Mouse (Mus musculus) hindbrain, embryonic 13.5 days (tissue): Measurements from ENCODE around the gene Knstrn. TPM values are rescaled to one million over a fixed set of nuclear protein-coding genes. Genes with fewer than 3 reads are reported as not detected.

ENCODE experiments used
- ATAC-seq: fragments of 200-750 bp; cut with Nextera tagmentation; 2 replicates; pipeline ENCODE4 v1.8.0; 2017; ENCODE audit warnings: moderate TSS enrichment; ENCODE audit not compliant: low FRiP score
- H3K27ac ChIP-seq: fragments of 300-500 bp; sonication (generic); 2 replicates; pipeline ENCODE4 v1.5.1; 2015; ENCODE audit warnings: inconsistent platforms, mild to moderate bottlenecking, moderate library complexity
- H3K27me3 ChIP-seq: fragments of 300-500 bp; sonication (generic); 2 replicates; pipeline ENCODE4 v1.6.1; 2015; ENCODE audit warnings: mild to moderate bottlenecking, inconsistent platforms
- H3K36me3 ChIP-seq: fragments of 300-500 bp; sonication (generic); 2 replicates; pipeline ENCODE4 v1.6.1; 2015; ENCODE audit warnings: mild to moderate bottlenecking, inconsistent platforms
- H3K4me1 ChIP-seq: fragments of 300-500 bp; sonication (generic); replicated peaks from 2 replicates; pipeline ENCODE4 v1.6.1; 2015; ENCODE audit warnings: inconsistent platforms
- H3K4me2 ChIP-seq: fragments of 300-500 bp; sonication (generic); 2 replicates; pipeline ENCODE4 v1.6.1; 2015; ENCODE audit warnings: inconsistent platforms, mild to moderate bottlenecking, moderate library complexity
- H3K4me3 ChIP-seq: fragments of 300-500 bp; sonication (generic); 2 replicates; pipeline ENCODE4 v1.5.1; 2015; ENCODE audit warnings: mild to moderate bottlenecking, inconsistent platforms
- H3K9ac ChIP-seq: fragments of 300-500 bp; sonication (generic); 2 replicates; pipeline ENCODE4 v1.6.1; 2015; ENCODE audit warnings: mild to moderate bottlenecking, inconsistent platforms
- H3K9me3 ChIP-seq: fragments of 300-500 bp; sonication (generic); 2 replicates; pipeline ENCODE4 v1.6.1; 2016; ENCODE audit warnings: inconsistent platforms
- WGBS: fragments of 180-500 bp; shearing (Covaris S2); methylation state at CpG from one replicate; pipeline ENCODE4 v1.1.7; 2015; 5-methylcytosine and 5-hydroxymethylcytosine counted together
- polyA plus RNA-seq: library from polyadenylated mRNA; unstranded; fragments of >200 nt; fragmentation: Nextera tagmentation; extraction: Ambion mirVana; gene quantifications from 2 replicates; pipeline ENCODE4 v1.2.1, GENCODE M21; 2015

Knstrn gene
- polyA plus RNA-seq, 1 experiment from 2014 or later = 32.9 TPM

- Histone ChIP-seq H3K4me2 (no peak overlapping the region), H3K9ac (no peak overlapping the region), H3K27ac (no peak overlapping the region), H3K9me3 (no peaks in the 10 kb centered on the region), H3K36me3 (peaks cover 57% of the 10 kb centered on the region), H3K4me1 (peaks cover 10% of the 10 kb centered on the region; the same call in 1 of the 2 replicates), H3K4me3 (no peak overlapping the region), H3K27me3 (peaks cover 26% of the 10 kb centered on the region)
- 91% methylated on average over 4 of the region's 4 CpGs for WGBS
- ATAC-seq = no peak
Measured at GRCm38 (mm10) chr2:118793636-118794035, 20.2 kb upstream of the Knstrn start.

DNA sequence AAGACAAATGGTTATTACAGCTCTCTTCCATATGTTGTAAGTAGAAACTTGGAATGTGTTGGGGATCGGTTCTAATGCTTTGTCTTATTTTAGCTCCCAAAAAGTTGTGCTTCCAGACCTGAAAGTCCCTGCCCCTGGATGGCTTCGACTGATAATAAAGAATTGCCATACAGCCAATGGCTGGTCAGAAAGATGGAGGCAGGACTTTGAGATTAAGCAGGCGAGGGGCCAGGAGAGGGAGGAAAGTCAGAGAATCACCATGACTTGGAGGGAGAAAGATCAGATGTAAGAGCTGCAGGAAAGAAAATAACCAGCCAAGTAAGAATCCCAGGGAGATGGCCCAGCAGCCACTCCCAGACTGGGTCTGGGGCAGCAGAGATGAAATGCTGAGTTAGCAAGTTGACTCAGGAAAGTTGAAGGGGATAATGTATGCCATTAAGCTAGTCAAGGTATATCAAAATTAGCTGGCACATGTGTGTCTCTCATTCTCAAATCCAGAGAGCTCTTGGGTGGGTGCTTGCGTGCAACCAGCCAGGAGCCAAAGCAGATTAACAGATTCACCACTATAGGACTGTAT lies 11.2 kb upstream of the Knstrn start:
- WGBS = 82% methylated on average over 4 of the region's 4 CpGs
- Histone ChIP-seq H3K4me3 (no peak overlapping the region), H3K4me1 (no peaks in the 10 kb centered on the region), H3K27me3 (peaks cover 8% of the 10 kb centered on the region; the same call in 1 of the 2 replicates), H3K9me3 (no peaks in the 10 kb centered on the region), H3K4me2 (no peak overlapping the region), H3K27ac (no peak overlapping the region), H3K9ac (no peak overlapping the region), H3K36me3 (no peaks in the 10 kb centered on the region)
- no peak for ATAC-seq

DNA sequence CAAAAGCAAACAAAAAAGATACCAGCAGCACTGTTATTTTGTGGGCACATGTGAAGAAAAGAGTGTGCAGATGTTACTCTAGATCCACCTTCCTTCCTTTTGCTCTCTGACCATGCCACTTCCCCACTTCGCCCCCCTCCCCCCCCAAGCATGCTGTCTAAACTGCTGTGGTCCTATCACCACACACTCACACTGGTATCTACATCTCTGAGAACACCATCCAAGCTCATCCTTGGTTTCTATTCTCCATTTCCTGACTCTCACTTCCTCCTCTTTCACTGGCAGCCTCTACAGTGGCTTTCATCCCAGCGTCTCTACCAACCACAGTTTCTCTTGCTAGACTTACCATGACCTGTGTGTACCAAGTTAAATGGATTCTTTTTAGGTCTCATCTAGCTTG lies 9.3 kb upstream of the Knstrn start:
- Histone ChIP-seq H3K4me2 (no peak overlapping the region), H3K9ac (no peak overlapping the region), H3K4me1 (no peaks in the 10 kb centered on the region), H3K27ac (no peak overlapping the region), H3K4me3 (no peak overlapping the region), H3K27me3 (peaks cover 8% of the 10 kb centered on the region; the same call in 1 of the 2 replicates), H3K9me3 (no peaks in the 10 kb centered on the region), H3K36me3 (no peaks in the 10 kb centered on the region)
- WGBS = 87% methylated on average over 2 of the region's 2 CpGs
- no peak for ATAC-seq

GRCm38 (mm10) chr2:118805137-118805536 lies 8.7 kb upstream of the Knstrn start:
- Histone ChIP-seq H3K9me3 (no peaks in the 10 kb centered on the region), H3K4me2 (no peak overlapping the region), H3K4me3 (no peak overlapping the region), H3K4me1 (no peaks in the 10 kb centered on the region), H3K36me3 (no peaks in the 10 kb centered on the region), H3K27me3 (peaks cover 8% of the 10 kb centered on the region; the same call in 1 of the 2 replicates), H3K27ac (no peak overlapping the region), H3K9ac (no peak overlapping the region)
- 72% methylated on average over 3 of the region's 3 CpGs for WGBS
- no peak for ATAC-seq

DNA sequence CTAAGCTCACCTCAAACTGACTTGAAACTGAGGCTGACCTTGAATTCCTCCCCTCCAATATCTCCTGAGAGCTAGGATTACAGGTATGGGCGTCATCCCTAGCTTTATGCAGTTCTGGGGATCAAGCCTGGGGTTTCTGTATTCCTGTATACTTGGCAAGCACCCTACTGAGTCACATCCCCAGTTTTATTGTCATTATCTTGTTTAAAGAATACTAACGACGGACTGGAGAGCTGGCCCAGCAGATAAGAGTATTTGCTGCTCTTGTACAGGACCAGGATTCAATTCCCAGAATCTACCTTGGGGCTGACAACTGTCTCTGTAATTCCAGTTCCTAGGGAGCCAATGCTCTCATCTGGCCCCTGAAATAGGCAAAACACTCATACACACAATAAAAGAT lies 8.0 kb upstream of the Knstrn start:
- no peak overlapping the region for H3K4me3 ChIP-seq
- H3K27ac ChIP-seq = no peak overlapping the region
- H3K9me3 ChIP-seq = no peaks in the 10 kb centered on the region
- no peak overlapping the region for H3K9ac ChIP-seq
- no peaks in the 10 kb centered on the region for H3K4me1 ChIP-seq
- no peak for ATAC-seq
- no peaks in the 10 kb centered on the region for H3K36me3 ChIP-seq
- 46% methylated on average over 3 of the region's 3 CpGs for WGBS
- no peak overlapping the region for H3K4me2 ChIP-seq
- H3K27me3 ChIP-seq = peaks cover 8% of the 10 kb centered on the region; the same call in 1 of the 2 replicates

DNA sequence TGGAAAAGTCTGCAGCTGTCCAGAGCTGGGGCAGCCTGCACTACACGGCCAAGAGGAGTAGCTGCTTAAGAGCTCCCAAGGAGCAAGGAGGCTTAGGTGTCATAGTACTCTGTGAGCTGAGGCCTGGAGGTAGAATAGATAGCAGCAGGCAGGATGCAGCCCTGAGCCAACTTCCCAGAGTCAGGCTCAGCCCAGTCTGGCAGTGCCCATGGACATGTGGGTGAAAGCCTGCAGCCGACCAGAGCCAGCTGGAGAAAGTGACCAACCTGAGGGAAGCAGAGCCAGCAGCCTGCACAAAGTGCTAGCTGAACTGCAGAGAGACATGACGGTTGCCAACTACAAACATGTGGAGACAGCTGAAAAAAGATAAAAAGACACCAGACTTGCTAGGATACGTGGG lies 6.9 kb upstream of the Knstrn start:
- Histone ChIP-seq H3K27me3 (peaks cover 8% of the 10 kb centered on the region; the same call in 1 of the 2 replicates), H3K27ac (no peak overlapping the region), H3K4me2 (no peak overlapping the region), H3K36me3 (no peaks in the 10 kb centered on the region), H3K4me1 (no peaks in the 10 kb centered on the region), H3K9me3 (no peaks in the 10 kb centered on the region), H3K4me3 (no peak overlapping the region), H3K9ac (no peak overlapping the region)
- no peak for ATAC-seq
- 78% methylated on average over 4 of the region's 4 CpGs for WGBS

GRCm38 (mm10) chr2:118810861-118811260 lies 2.9 kb upstream of the Knstrn start:
- no peak for ATAC-seq
- 39% methylated on average over 2 of the region's 2 CpGs for WGBS
- Histone ChIP-seq H3K36me3 (no peaks in the 10 kb centered on the region), H3K9ac (no peak overlapping the region), H3K27me3 (peaks cover 6% of the 10 kb centered on the region; the same call in 1 of the 2 replicates), H3K27ac (no peak overlapping the region), H3K4me2 (no peak overlapping the region), H3K4me1 (peaks cover 18% of the 10 kb centered on the region), H3K4me3 (no peak overlapping the region), H3K9me3 (no peaks in the 10 kb centered on the region)

DNA sequence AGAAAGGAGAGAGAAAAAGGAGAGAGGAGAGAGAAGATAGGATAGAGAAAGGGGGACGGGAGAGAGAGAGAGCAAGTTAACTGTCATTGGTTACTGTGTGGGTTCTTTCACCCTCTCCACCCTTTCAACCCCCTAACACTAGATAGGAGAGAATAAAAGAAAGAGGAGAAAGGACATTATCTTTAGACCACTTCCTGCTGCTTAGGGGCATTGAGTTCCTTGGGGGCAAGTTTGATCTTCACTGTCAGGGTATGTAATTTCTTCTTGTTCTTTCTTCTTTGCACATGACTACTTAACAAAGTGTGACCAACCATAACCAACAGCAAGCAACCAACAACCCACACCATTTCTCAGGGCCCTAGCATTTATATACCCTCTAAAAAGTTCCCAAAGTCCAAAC lies 1.1 kb upstream of the Knstrn start:
- H3K4me1 ChIP-seq = peaks cover 18% of the 10 kb centered on the region
- no peaks in the 10 kb centered on the region for H3K27me3 ChIP-seq
- no peaks in the 10 kb centered on the region for H3K9me3 ChIP-seq
- no peak overlapping the region for H3K27ac ChIP-seq
- WGBS = 65% methylated on average over 1 of the region's 1 CpGs
- no peak overlapping the region for H3K4me3 ChIP-seq
- H3K9ac ChIP-seq = no peak overlapping the region
- no peak for ATAC-seq
- H3K36me3 ChIP-seq = no peaks in the 10 kb centered on the region
- H3K4me2 ChIP-seq = no peak overlapping the region

- Histone ChIP-seq H3K4me3 (no peak overlapping the region), H3K27me3 (no peaks in the 10 kb centered on the region), H3K36me3 (peaks cover 26% of the 10 kb centered on the region), H3K4me2 (no peak overlapping the region), H3K4me1 (no peaks in the 10 kb centered on the region), H3K9ac (no peak overlapping the region), H3K9me3 (no peaks in the 10 kb centered on the region), H3K27ac (no peak overlapping the region)
- WGBS = 96% methylated on average over 5 of the region's 5 CpGs
- no peak for ATAC-seq
Measured at GRCm38 (mm10) chr2:118822800-118823199, 9.0 kb downstream of the Knstrn start.

GRCm38 (mm10) chr2:118824396-118824795 lies 10.6 kb downstream of the Knstrn start:
- Histone ChIP-seq H3K4me2 (no peak overlapping the region), H3K36me3 (peaks cover 27% of the 10 kb centered on the region), H3K27ac (no peak overlapping the region), H3K9ac (no peak overlapping the region), H3K4me3 (no peak overlapping the region), H3K9me3 (no peaks in the 10 kb centered on the region), H3K27me3 (no peaks in the 10 kb centered on the region), H3K4me1 (no peaks in the 10 kb centered on the region)
- ATAC-seq = no peak
- WGBS = 99% methylated on average over 4 of the region's 4 CpGs

- H3K27me3 ChIP-seq = no peaks in the 10 kb centered on the region
- 94% methylated on average over 5 of the region's 5 CpGs for WGBS
- no peak overlapping the region for H3K4me3 ChIP-seq
- H3K9ac ChIP-seq = no peak overlapping the region
- ATAC-seq = no peak
- H3K9me3 ChIP-seq = no peaks in the 10 kb centered on the region
- H3K4me1 ChIP-seq = no peaks in the 10 kb centered on the region
- H3K27ac ChIP-seq = no peak overlapping the region
- no peak overlapping the region for H3K4me2 ChIP-seq
- H3K36me3 ChIP-seq = peaks cover 28% of the 10 kb centered on the region; the same call in 1 of the 2 replicates
Measured at GRCm38 (mm10) chr2:118829096-118829495, 15.3 kb downstream of the Knstrn start.

- Histone ChIP-seq H3K4me2 (no peak overlapping the region), H3K9ac (no peak overlapping the region), H3K4me3 (no peak overlapping the region), H3K27ac (no peak overlapping the region), H3K4me1 (no peaks in the 10 kb centered on the region), H3K36me3 (0 out of 2 replicates have a peak, but pooled peaks cover 12% of the 10 kb centered on the region), H3K9me3 (no peaks in the 10 kb centered on the region), H3K27me3 (no peaks in the 10 kb centered on the region)
- no peak for ATAC-seq
- 92% methylated on average over 6 of the region's 6 CpGs for WGBS
Measured at GRCm38 (mm10) chr2:118834061-118834460, 20.3 kb downstream of the Knstrn start.

DNA sequence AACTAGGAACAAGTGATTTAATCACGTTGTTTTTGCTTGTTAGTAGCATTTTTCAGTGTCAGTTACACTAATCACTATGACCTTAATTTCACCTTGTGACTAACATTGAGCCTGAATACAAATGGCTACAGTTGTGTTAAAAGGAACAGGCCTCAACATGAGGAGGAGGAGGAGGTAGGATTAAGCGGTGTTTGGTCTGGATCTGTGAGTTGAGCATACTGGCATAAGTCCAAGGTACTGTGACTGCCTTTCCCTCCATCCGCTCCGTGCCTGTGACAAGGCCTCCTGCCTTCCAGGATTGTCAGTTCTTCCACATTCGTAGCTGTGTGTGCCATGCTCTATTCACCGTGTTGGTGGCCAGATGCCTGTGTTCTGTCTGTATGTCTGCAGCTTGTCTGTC lies 21.3 kb downstream of the Knstrn start:
- 91% methylated on average over 6 of the region's 6 CpGs for WGBS
- H3K27ac ChIP-seq = no peak overlapping the region
- no peak for ATAC-seq

More for the DNA sequence above, 21.3 kb downstream of the Knstrn start:
- H3K9ac ChIP-seq = no peak overlapping the region
- no peaks in the 10 kb centered on the region for H3K9me3 ChIP-seq
- H3K4me1 ChIP-seq = no peaks in the 10 kb centered on the region
- H3K27me3 ChIP-seq = no peaks in the 10 kb centered on the region
- H3K36me3 ChIP-seq = 0 out of 2 replicates have a peak, but pooled peaks cover 12% of the 10 kb centered on the region
- H3K4me3 ChIP-seq = no peak overlapping the region
- no peak overlapping the region for H3K4me2 ChIP-seq
